Mouse (Mus musculus): ENCODE results near the gene Tob2.

- TF ChIP-seq CTCF (IDR thresholded peaks at IDR 0.05; ENCODE audit: borderline replicate concordance, control insufficient read depth, extremely low read depth, insufficient read depth, low read length, poor library complexity) (no peak), POLR2A (IDR thresholded peaks at IDR 0.05; ENCODE audit: control insufficient read depth, extremely low read depth, insufficient read depth, low read length, poor library complexity) (no peak)
Observed at GRCm38 (mm10) chr15:81853081-81853480, 5.5 kb downstream of the Tob2 start.
